Mouse (Mus musculus) forebrain, embryonic 10.5 days (tissue): Measurements from ENCODE around the gene Mtmr10. TPM values are rescaled to one million over a fixed set of nuclear protein-coding genes. Genes with fewer than 3 reads are reported as not detected.

Experiments
- DNase-seq: peaks from one replicate; pipeline ENCODE4 v3.0.0-alpha.2; 2017; ENCODE audit warnings: low spot score; ENCODE audit errors: extremely low spot score
- H3K27ac ChIP-seq: fragments of 300-500 bp; sonication (generic); 2 replicates; pipeline ENCODE4 v1.5.1; 2016; ENCODE audit warnings: mild to moderate bottlenecking
- H3K27me3 ChIP-seq: fragments of 300-500 bp; sonication (generic); 2 replicates; pipeline ENCODE4 v1.6.1; 2016; ENCODE audit warnings: mild to moderate bottlenecking; ENCODE audit not compliant: poor library complexity, severe bottlenecking
- H3K36me3 ChIP-seq: fragments of 300-500 bp; sonication (generic); replicated peaks from 2 replicates; pipeline ENCODE4 v1.6.1; 2016; ENCODE audit warnings: mild to moderate bottlenecking, moderate library complexity
- H3K4me1 ChIP-seq: fragments of 300-500 bp; sonication (generic); 2 replicates; pipeline ENCODE4 v1.6.1; 2016
- H3K4me3 ChIP-seq: fragments of 300-500 bp; sonication (generic); 2 replicates; pipeline ENCODE4 v1.5.1; 2016; ENCODE audit warnings: mild to moderate bottlenecking, moderate library complexity
- H3K9me3 ChIP-seq: fragments of 300-500 bp; sonication (generic); 2 replicates; pipeline ENCODE4 v1.6.1; 2016; ENCODE audit warnings: mild to moderate bottlenecking, moderate library complexity
- WGBS: fragments of 180-500 bp; shearing (Covaris S2); methylation state at CpG from one replicate; pipeline ENCODE4 v1.1.7; 2016; 5-methylcytosine and 5-hydroxymethylcytosine counted together
- polyA plus RNA-seq: library from polyadenylated mRNA; unstranded; fragments of >200 nt; fragmentation: Nextera tagmentation; extraction: Ambion mirVana; gene quantifications from 2 replicates; pipeline ENCODE4 v1.2.1, GENCODE M21; 2016

Gene Mtmr10
- polyA plus RNA-seq, 1 experiment from 2014 or later: 10.2 TPM

DNA sequence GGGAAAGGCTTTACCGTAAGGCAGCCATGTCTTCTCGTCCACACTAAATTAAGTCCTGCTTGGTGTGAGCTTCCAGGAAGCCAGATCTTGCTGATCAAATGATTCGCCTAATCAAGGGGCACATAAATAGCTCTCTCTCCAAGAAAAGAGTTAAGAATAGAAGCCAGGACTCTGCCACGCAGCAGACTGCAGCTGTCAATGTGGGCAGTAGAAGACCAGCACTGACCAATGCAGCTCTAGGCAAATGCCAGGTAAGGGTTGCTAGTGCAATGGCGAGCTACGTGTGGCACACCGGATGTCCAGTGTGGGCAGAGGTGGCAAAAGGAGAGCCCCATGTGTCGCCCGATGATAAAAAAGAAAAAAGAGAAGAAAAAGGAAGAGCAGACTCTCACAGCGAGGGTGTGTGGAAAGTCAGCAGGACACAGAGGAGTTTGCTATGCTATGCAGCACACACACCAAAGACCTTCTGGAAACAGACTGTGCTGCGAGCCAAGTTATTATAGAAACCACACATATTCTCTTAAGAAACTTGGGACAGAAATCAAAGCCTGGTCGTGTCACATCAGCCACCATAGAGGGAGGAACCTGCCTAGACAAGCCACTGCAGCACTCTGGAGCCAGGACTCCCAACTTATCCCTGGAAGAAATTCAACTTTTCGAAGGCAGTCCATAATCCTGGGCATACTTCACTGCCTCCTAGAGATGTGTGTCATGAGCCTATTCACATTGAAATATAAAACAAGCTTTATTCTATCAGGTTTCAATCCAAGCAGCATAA, 21.8 kb upstream of the Mtmr10 start:
- 92% methylated on average over 13 of the region's 13 CpGs for WGBS
- peaks cover 5% of the 10 kb centered on the region for H3K4me1 ChIP-seq
- no peak overlapping the region for H3K4me3 ChIP-seq
- no peak for DNase-seq
- H3K36me3 ChIP-seq: no peaks in the 10 kb centered on the region
- peaks cover 12% of the 10 kb centered on the region; the same call in 1 of the 2 replicates for H3K9me3 ChIP-seq
- H3K27me3 ChIP-seq: peaks cover 37% of the 10 kb centered on the region
- no peak overlapping the region for H3K27ac ChIP-seq

DNA sequence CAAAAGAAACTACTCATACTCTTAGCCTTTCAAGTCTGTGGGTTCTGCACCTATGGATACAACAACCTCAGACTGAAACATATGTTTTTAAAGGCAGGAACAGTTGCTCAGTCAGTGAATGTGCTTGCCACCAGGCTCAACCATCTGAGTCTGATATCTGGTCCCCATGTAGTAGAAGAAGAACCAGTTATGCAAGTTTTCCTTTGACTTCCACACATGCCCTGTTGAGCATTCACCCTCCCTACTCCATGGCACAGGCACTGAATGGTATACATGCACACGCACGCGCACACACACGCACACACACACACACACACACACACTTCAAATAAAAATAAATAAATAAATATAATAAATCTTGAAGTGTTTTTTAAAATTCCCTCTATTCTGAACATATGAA, 20.9 kb upstream of the Mtmr10 start:
- Histone ChIP-seq H3K4me1 (peaks cover 10% of the 10 kb centered on the region), H3K4me3 (no peak overlapping the region), H3K9me3 (peaks cover 6% of the 10 kb centered on the region; the same call in 1 of the 2 replicates), H3K36me3 (no peaks in the 10 kb centered on the region), H3K27ac (no peak overlapping the region), H3K27me3 (peaks cover 37% of the 10 kb centered on the region)
- DNase-seq: no peak
- 96% methylated on average over 4 of the region's 4 CpGs for WGBS

DNA sequence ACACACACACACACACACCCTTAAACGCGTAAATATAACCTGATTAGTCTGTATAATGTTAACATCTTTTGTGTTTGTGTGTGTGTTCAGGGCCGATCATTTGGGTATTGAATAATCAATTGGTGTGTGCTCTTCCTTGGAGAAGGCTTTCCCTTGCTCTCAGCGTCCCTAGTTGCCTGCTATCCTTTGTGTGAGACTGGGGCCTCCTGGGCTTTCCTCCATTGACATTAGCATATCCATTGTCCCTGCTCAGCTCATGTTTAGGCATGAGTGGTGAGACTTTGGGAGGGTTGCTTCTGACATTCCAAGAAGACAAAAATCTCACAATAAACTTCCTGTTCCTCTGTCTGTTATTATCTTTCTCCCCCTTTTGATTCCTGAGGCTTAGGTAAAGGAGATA, 15.5 kb upstream of the Mtmr10 start:
- Histone ChIP-seq H3K4me1 (peaks cover 29% of the 10 kb centered on the region), H3K4me3 (no peak overlapping the region), H3K36me3 (no peaks in the 10 kb centered on the region), H3K27me3 (peaks cover 37% of the 10 kb centered on the region), H3K9me3 (no peaks in the 10 kb centered on the region), H3K27ac (peak overlapping the region; percentile 65)
- peak; percentile 46 for DNase-seq
- 25% methylated on average over 4 of the region's 4 CpGs for WGBS

DNA sequence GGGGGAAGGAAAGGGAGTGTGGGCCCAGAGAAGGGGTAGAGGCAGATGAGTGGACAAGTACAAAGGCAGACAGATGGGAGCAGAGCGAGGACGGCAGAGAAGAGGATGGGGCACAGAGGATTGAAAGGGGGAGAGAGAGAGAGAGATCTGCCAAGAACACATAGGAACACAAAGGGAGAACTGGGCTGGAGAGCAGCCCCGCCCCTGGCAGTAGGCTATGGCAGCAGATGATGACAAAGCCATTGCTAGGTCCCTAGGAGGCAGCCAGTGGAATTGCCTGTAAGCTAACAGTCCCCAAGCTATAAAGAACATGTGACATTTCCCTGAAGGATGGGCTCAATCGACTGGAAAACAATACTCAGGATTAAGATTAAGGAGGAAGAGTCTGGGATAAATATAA, 11.9 kb upstream of the Mtmr10 start:
- H3K27ac ChIP-seq: no peak overlapping the region
- H3K36me3 ChIP-seq: no peaks in the 10 kb centered on the region
- DNase-seq: no peak
- no peak overlapping the region for H3K4me3 ChIP-seq
- H3K9me3 ChIP-seq: no peaks in the 10 kb centered on the region
- peaks cover 25% of the 10 kb centered on the region for H3K4me1 ChIP-seq
- peaks cover 1% of the 10 kb centered on the region for H3K27me3 ChIP-seq
- WGBS: 68% methylated on average over 4 of the region's 4 CpGs

DNA sequence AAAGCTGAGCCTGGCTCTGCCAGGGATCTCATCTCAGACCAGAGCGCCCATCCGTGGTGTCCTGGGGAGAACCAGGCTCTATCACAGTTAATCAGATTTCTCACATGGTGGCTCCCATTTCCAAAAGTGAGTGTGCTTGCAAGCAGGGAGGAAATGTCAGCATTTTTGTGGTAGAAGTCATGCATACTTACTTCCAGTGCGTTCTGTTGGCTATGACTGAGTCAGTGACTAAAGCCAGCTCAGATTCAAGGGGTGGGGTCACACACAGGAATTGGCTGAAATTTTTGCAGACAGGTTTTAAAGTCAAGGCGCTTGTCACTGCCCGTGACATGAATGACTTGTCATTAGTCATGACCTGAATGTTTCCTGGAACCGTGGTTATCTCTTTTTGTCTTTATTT, 10.5 kb upstream of the Mtmr10 start:
- DNase-seq: no peak
- no peak overlapping the region for H3K4me3 ChIP-seq
- 72% methylated on average over 6 of the region's 6 CpGs for WGBS
- H3K36me3 ChIP-seq: no peaks in the 10 kb centered on the region
- H3K27me3 ChIP-seq: no peaks in the 10 kb centered on the region; the same call in 1 of the 2 replicates
- H3K9me3 ChIP-seq: no peaks in the 10 kb centered on the region
- no peak overlapping the region for H3K27ac ChIP-seq
- peaks cover 17% of the 10 kb centered on the region for H3K4me1 ChIP-seq

DNA sequence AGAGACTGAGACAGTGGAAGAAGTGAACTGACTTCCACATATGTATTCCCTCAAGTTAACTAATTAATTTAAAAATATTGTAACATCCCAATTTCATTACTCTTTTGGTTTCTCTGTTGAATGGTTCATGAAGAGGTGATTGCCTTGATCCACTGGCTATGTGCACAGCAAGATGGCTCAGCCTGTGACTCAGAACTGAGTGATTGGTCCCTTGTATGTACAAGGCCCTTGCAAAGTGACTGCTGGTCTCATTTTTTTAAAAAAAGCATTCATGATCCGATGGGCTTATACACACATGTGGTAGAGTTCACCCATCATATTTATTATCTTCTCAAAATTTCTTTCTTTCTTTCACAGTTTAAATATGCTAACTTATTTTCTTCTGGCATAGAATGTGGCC, 8.9 kb upstream of the Mtmr10 start:
- no peaks in the 10 kb centered on the region; the same call in 1 of the 2 replicates for H3K27me3 ChIP-seq
- H3K4me3 ChIP-seq: no peak overlapping the region
- 98% methylated on average over 1 of the region's 1 CpGs for WGBS
- H3K9me3 ChIP-seq: no peaks in the 10 kb centered on the region
- H3K4me1 ChIP-seq: peaks cover 10% of the 10 kb centered on the region
- H3K27ac ChIP-seq: no peak overlapping the region
- DNase-seq: no peak
- H3K36me3 ChIP-seq: no peaks in the 10 kb centered on the region

DNA sequence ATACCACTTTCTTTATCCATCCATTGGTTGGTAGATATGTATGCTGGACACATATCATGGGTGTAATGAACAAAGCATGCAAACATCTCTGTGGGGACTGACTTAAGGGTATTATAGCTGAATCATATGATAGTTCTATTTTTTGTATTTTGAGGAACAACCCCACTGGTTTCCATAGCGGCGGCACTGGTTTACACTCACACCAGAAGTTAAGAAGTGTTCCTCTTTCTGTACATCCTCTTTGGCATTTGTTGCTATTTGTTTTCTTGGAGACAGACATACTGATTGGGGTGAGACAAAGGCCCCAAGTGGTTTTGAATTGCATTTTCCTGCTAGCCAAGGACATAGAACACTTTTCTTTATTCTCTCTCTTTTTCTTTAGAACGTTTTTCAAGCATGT, 7.9 kb upstream of the Mtmr10 start:
- Histone ChIP-seq H3K4me3 (no peak overlapping the region), H3K27ac (no peak overlapping the region), H3K4me1 (peaks cover 10% of the 10 kb centered on the region), H3K36me3 (no peaks in the 10 kb centered on the region), H3K27me3 (no peaks in the 10 kb centered on the region), H3K9me3 (no peaks in the 10 kb centered on the region)
- DNase-seq: no peak
- WGBS: 84% methylated on average over 3 of the region's 3 CpGs

DNA sequence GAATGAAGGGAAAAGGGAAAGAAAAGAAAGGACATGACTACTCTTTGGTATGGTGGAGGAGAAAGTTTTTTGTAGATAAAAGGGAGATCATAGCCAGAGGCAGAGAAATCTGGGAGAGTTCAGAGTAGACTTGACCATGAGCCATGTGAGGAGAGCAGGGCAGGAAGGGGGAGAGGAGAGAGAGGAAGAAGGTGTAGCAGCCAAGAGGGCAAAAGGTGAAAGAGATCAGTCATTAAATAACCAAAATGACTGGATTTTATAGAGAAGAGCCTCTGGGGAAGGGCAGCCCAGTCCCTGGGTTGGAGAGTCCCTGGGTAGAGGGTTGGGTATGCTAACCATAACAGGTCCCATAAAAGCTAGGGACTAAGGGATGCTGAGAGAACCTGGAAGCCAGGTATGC, 887 bp upstream of the Mtmr10 start:
- no peak for DNase-seq
- peaks cover 18% of the 10 kb centered on the region for H3K4me1 ChIP-seq
- H3K9me3 ChIP-seq: no peaks in the 10 kb centered on the region
- no peaks in the 10 kb centered on the region for H3K27me3 ChIP-seq
- no peaks in the 10 kb centered on the region for H3K36me3 ChIP-seq
- H3K4me3 ChIP-seq: peak overlapping the region; percentile 87
- H3K27ac ChIP-seq: peak overlapping the region; percentile 93; the same call in 1 of the 2 replicates

DNA sequence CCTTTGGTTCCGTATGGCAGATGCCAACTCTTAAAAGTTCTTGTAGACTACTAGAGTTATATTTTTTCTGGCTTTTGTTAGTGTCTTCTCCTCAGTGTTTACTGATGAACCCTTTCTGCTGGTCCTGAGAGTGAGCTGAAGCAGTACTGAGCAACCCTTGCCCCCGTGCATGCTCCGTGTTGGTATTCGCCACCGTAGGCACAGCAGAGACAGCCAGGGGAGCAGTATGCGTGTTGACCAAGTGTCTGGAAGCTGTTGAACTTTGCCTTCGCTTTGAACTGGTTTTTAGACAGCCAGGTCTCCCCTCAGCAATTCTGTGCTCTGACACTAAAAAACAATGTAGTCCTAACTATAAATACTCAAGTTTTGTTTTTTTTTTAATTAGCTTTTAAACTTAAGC, 2.0 kb downstream of the Mtmr10 start:
- no peak overlapping the region for H3K4me3 ChIP-seq
- H3K9me3 ChIP-seq: no peaks in the 10 kb centered on the region
- WGBS: 96% methylated on average over 7 of the region's 7 CpGs

DNA sequence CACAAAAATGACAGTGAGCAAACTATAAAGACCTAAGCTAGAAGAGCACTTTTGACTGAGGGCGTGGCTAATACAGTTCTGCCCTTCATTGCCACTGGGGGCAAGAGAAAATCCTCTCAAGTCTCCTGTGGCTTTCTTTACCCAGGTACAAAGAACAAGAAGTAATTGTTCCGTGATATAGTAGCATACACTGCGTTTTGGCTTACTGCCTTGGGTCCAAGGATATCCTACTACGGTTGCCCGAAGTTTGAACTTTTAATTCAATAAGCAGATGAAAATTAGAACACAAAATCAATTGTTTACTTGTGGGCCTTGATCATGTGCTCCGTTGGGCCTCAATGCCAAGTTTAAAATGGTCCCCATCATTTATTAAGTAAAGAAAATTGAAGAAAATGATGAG, 3.0 kb downstream of the Mtmr10 start:
- H3K4me1 ChIP-seq: peaks cover 18% of the 10 kb centered on the region
- H3K4me3 ChIP-seq: no peak overlapping the region
- no peak overlapping the region for H3K27ac ChIP-seq
- H3K36me3 ChIP-seq: peaks cover 8% of the 10 kb centered on the region; the same call in 1 of the 2 replicates
- no peaks in the 10 kb centered on the region for H3K27me3 ChIP-seq
- DNase-seq: no peak
- 91% methylated on average over 6 of the region's 6 CpGs for WGBS
- H3K9me3 ChIP-seq: no peaks in the 10 kb centered on the region

More for the DNA sequence above, 2.0 kb downstream of the Mtmr10 start:
- DNase-seq: no peak
- peaks cover 8% of the 10 kb centered on the region; the same call in 1 of the 2 replicates for H3K36me3 ChIP-seq
- H3K4me1 ChIP-seq: peaks cover 18% of the 10 kb centered on the region
- H3K27ac ChIP-seq: no peak overlapping the region
- H3K27me3 ChIP-seq: no peaks in the 10 kb centered on the region

DNA sequence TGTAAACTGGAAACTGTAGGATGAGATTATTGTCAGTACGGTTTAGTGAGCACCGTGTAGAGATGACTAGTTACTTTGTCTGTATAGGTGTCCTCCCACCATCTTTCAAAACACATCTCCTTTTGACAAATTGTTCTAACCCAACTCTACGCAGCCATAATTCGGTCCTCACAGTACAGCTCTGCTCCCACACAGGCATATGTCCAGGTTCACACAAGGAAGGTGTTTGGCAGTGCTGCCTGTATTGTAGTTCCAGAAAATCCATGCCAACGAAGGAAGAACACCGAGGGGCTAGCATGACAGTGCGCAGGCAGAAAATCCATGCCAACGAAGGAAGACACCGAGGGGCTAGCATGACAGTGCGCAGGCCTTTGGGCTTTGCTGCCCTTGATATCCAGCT, 4.3 kb downstream of the Mtmr10 start:
- H3K4me1 ChIP-seq: peaks cover 27% of the 10 kb centered on the region
- H3K36me3 ChIP-seq: peaks cover 8% of the 10 kb centered on the region; the same call in 1 of the 2 replicates
- no peak for DNase-seq
- no peaks in the 10 kb centered on the region for H3K27me3 ChIP-seq
- WGBS: 94% methylated on average over 10 of the region's 10 CpGs
- no peak overlapping the region for H3K4me3 ChIP-seq
- no peaks in the 10 kb centered on the region for H3K9me3 ChIP-seq
- no peak overlapping the region for H3K27ac ChIP-seq

DNA sequence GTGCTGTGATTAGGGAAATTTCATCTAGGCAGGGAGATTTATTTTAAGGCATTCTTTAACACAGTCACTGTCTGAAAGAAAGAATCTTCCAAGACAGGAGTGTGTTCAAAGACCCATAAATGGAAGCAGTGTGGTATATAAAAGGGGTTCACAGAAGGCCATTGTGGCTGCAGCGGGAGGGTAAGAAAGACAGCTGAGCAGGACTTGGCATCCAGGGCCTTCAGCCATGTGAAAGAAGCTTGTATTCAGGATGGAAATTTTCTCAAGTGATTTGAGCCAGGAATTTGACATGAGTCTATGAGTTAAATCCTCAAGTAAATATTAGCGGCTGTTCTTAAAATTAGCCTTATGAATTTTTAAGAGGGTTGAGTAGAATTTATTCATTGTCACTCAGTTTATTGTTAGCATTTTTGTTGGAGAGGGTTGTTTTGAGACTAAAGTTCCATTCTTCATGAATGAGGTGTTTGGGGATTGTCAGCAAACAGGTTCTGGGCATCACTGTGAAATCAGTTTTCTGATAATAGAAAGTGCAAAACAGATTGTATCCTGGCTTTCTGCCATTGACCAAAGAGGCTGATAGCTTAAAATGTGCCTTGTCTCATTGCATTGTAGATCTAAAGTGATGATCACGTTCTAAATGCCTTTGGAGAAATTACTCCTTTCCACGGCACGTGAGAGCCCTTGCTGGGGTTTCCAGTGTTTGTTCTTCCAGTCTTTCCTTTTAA, 9.0 kb downstream of the Mtmr10 start:
- no peaks in the 10 kb centered on the region for H3K27me3 ChIP-seq
- no peak for DNase-seq
- H3K4me3 ChIP-seq: no peak overlapping the region
- H3K27ac ChIP-seq: 0 out of 2 replicates have a peak overlapping the region, but pooled peaks have one; percentile 30
- H3K4me1 ChIP-seq: peaks cover 18% of the 10 kb centered on the region
- WGBS: 71% methylated on average over 5 of the region's 5 CpGs
- peaks cover 28% of the 10 kb centered on the region for H3K36me3 ChIP-seq
- H3K9me3 ChIP-seq: no peaks in the 10 kb centered on the region

DNA sequence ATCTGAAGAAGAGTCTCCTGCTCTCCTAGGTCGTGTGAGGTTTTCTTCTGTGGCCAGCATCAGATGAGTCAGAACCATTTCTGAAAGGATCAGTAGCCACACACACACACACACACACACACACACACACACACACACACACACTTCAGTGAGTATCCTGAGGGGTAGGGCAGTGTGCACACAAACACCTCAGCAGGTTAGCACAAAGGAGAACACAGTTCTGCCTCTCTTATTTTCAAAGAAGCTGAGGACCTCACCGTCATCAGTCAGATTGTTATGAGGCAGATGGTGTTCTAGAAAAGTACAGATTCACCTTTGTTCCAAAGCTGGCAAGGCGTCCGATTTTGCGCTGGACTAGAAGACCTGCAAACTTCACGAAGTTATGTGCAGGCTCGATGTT, 22.8 kb downstream of the Mtmr10 start:
- Histone ChIP-seq H3K27ac (no peak overlapping the region), H3K36me3 (peaks cover 23% of the 10 kb centered on the region), H3K27me3 (no peaks in the 10 kb centered on the region), H3K9me3 (no peaks in the 10 kb centered on the region), H3K4me1 (no peaks in the 10 kb centered on the region), H3K4me3 (no peak overlapping the region)
- 90% methylated on average over 7 of the region's 7 CpGs for WGBS
- no peak for DNase-seq
